Mouse (Mus musculus) CH12.LX (cell line): ENCODE measurements around the gene Epb41l2.

Experiments
- CHD1 ChIP-seq: IDR thresholded peaks from 2 replicates; pipeline ENCODE4 v1.6.1; 2012; ENCODE audit warnings: low read depth, low read length, improper control_type of control experiment, inconsistent platforms
- CTCF ChIP-seq, 2 experiments: IDR thresholded peaks in 1 of 2; conservative IDR thresholded peaks in 1 of 2; 2 replicates each; pipeline ENCODE4 v1.5.1; 2011 to 2012; ENCODE audit warnings: low read depth in 2 of 2, low read length in 2 of 2, improper control_type of control experiment in 1 of 2, inconsistent platforms in 1 of 2, mild to moderate bottlenecking in 1 of 2, moderate library complexity in 1 of 2
- ETS1 ChIP-seq: conservative IDR thresholded peaks from 2 replicates; pipeline ENCODE4 v1.6.1; 2012; ENCODE audit warnings: low read depth, mild to moderate bottlenecking, inconsistent platforms, low read length, improper control_type of control experiment, moderate library complexity
- GABPA ChIP-seq: IDR thresholded peaks from 2 replicates; pipeline ENCODE4 v1.6.1; 2012; ENCODE audit warnings: low read depth, low read length, improper control_type of control experiment, inconsistent platforms; ENCODE audit not compliant: insufficient replicate concordance
- HCFC1 ChIP-seq: IDR thresholded peaks from 2 replicates; pipeline ENCODE4 v1.6.1; 2012; ENCODE audit warnings: low read depth, mild to moderate bottlenecking, inconsistent platforms, low read length, improper control_type of control experiment
- IRF4 ChIP-seq: IDR thresholded peaks from 2 replicates; pipeline ENCODE4 v1.6.1; 2014; ENCODE audit warnings: low read depth, mild to moderate bottlenecking, inconsistent platforms, low read length, improper control_type of control experiment
- MXI1 ChIP-seq: IDR thresholded peaks from 2 replicates; pipeline ENCODE4 v1.6.1; 2011; ENCODE audit warnings: mild to moderate bottlenecking, low read depth, low read length, improper control_type of control experiment
- POLR2A ChIP-seq: IDR thresholded peaks from 2 replicates; pipeline ENCODE4 v1.6.1; 2011; ENCODE audit warnings: low read depth, mild to moderate bottlenecking, improper control_type of control experiment, low read length
- TCF12 ChIP-seq: IDR thresholded peaks from 2 replicates; pipeline ENCODE4 v1.6.1; 2014; ENCODE audit warnings: low read depth, mild to moderate bottlenecking, inconsistent platforms, low read length, improper control_type of control experiment

- TF ChIP-seq HCFC1 (no peak), IRF4 (no peak), GABPA (no peak), POLR2A (no peak), TCF12 (no peak), CTCF (conservative IDR thresholded peaks at IDR 0.05 in 1 of 2, IDR thresholded peaks at IDR 0.05 in 1 of 2; ENCODE audit: low read depth in 2 of 2, low read length in 2 of 2) (no peak), MXI1 (no peak), CHD1 (no peak), ETS1 (no peak)
These were observed 176.3 kb downstream of the Epb41l2 start, which contains the start of gene Smlr1 for GRCm38 (mm10) chr10:25535891-25536331.
